Mouse (Mus musculus) bone marrow, adult 2 months (tissue): Measurements from ENCODE around the gene Prkaca. TPM values are rescaled to one million over a fixed set of nuclear protein-coding genes. Genes with fewer than 3 reads are reported as not detected.
"Not testable (repeated sequence)": the region's sequence is repeated elsewhere in the genome, so short reads cannot be mapped to it uniquely, and the experiment has no call there.

Experiments
- H3K27ac ChIP-seq: fragments of 200-500 bp; 2 replicates; pipeline ENCODE4 v1.5.1; 2012; ENCODE audit warnings: low read depth, mild to moderate bottlenecking, control low read depth, inconsistent platforms, low read length; ENCODE audit not compliant: control insufficient read depth, poor library complexity, insufficient read depth
- H3K4me1 ChIP-seq: fragments of 200-500 bp; 2 replicates; pipeline ENCODE4 v1.6.1; 2011; ENCODE audit warnings: low read length; ENCODE audit not compliant: control insufficient read depth, insufficient read depth
- H3K4me3 ChIP-seq: fragments of 200-500 bp; replicated peaks from 2 replicates; pipeline ENCODE3; 2011; ENCODE audit warnings: mild to moderate bottlenecking, low read depth, low read length, control low read depth; ENCODE audit not compliant: control insufficient read depth
- CTCF ChIP-seq: fragments of 200-500 bp; IDR thresholded peaks from 2 replicates; pipeline ENCODE4 v1.5.1; 2011; ENCODE audit warnings: low read length, control low read depth; ENCODE audit not compliant: control insufficient read depth, insufficient read depth
- POLR2A ChIP-seq: fragments of 200-500 bp; IDR thresholded peaks from 2 replicates; pipeline ENCODE4 v1.6.1; 2011; ENCODE audit warnings: low read depth, mild to moderate bottlenecking, control low read depth, low read length, borderline replicate concordance; ENCODE audit not compliant: control insufficient read depth
- WGBS: fragments of 180-500 bp; shearing (Covaris S2); methylation state at CpG from one replicate; pipeline ENCODE4 v1.1.7; 2018; 5-methylcytosine and 5-hydroxymethylcytosine counted together
- polyA plus RNA-seq: library from polyadenylated mRNA; stranded (reverse); fragments of >200 nt; gene quantifications from 2 replicates; pipeline ENCODE4 v1.2.4, GENCODE M21; 2011; ENCODE audit warnings: low replicate concordance; ENCODE audit not compliant: missing spikeins, insufficient read depth, insufficient read length

Gene Prkaca
- polyA plus RNA-seq, 1 experiment, result 18.2 TPM

DNA sequence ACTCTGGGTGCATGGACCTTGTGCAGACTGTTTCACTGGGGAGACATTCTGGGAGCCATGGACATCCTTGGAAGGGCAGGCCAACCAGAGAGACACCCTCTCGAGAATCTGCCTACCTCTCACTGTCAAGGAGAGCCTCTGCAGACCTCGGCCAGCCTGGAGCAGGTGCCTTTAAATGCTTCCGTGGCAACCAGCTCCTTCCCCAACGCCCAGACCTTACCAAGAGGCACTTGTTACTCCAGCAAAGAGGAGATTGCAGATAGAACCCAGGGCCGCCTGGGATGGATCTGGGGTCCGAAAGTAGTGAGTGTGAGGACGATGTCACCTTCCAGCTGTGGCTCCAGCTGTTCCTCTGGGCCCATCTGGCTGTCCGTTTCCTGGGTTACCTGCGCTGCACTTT is 5.4 kb downstream of the Prkaca start:
- Histone ChIP-seq H3K27ac (no peak overlapping the region), H3K4me3 (no peak overlapping the region), H3K4me1 (no peaks in the 10 kb centered on the region; the same call in none of the 2 replicates)
- TF ChIP-seq CTCF, result no peak
- no peak for TF ChIP-seq POLR2A
- 84% methylated on average over 9 of the region's 9 CpGs for WGBS

DNA sequence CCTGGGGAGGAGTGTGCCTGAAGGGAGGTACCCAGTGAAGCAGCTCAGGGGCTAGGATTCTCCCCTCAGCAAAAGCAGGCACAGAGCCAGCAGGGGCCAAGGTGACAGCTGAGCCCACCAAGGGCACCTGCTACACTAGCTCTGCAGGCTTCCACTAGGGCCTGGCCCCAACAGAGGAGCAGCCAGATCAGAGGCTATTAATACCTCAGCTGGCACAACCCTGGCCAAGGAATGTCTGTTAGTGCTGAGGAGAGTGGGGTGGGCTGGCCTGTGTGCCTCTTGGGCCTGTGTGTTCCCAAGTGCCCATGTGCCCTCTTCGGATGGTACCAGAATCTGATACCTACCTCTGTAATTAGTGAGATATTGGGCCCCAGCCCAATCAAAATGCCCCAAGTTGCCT is 7.5 kb downstream of the Prkaca start:
- TF ChIP-seq POLR2A (no peak), CTCF (no peak)
- WGBS, result 95% methylated on average over 1 of the region's 1 CpGs

DNA sequence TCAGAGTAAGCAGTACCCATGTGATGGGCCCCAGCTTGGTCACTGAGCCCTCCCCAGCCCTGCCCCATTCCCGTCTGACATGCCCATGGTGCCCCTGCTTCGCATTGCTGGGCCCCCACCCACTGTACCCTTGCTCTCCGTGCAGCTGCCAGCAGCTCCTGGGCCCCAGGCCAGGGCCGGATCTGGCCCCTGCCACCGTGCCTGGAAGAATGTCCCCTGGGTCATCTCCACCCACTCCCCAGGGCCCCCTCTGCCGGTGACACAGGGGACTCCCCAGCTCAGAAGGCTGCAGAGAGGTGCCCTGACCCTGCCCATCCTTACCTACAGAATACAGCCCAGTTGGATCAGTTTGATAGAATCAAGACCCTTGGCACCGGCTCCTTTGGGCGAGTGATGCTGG is 8.1 kb downstream of the Prkaca start:
- no peaks in the 10 kb centered on the region; the same call in none of the 2 replicates for H3K4me1 ChIP-seq
- WGBS, result 83% methylated on average over 8 of the region's 8 CpGs

More for the DNA sequence above, 7.5 kb downstream of the Prkaca start:
- no peak overlapping the region for H3K4me3 ChIP-seq
- no peak overlapping the region for H3K27ac ChIP-seq
- H3K4me1 ChIP-seq, result no peaks in the 10 kb centered on the region; the same call in none of the 2 replicates

DNA sequence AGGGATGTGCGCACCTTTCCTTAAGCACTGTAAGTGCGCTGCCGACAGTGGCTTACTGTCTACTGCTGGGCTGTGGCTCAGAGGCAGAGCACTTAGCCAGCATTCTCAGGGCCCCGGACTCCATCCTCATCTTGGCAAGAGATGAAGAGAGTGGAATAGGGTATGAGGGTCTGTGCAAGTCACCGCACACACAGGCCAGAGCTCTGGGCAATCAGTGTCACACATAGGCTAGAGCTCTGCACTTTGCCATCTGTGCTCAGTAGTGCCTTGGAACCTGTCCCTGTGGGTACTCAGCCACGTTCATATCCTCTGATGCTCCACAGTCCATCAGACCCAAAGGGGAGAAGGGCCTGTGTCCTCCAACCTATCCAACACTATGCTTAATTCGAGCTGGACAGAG is 8.7 kb downstream of the Prkaca start:
- no peaks in the 10 kb centered on the region; the same call in none of the 2 replicates for H3K4me1 ChIP-seq
- H3K27ac ChIP-seq, result no peak overlapping the region
- no peak for TF ChIP-seq CTCF
- H3K4me3 ChIP-seq, result no peak overlapping the region
- WGBS, result 91% methylated on average over 7 of the region's 7 CpGs

More for the DNA sequence above, 8.1 kb downstream of the Prkaca start:
- Histone ChIP-seq H3K4me3 (no peak overlapping the region), H3K27ac (no peak overlapping the region)
- no peak for TF ChIP-seq POLR2A
- TF ChIP-seq CTCF, result no peak

DNA sequence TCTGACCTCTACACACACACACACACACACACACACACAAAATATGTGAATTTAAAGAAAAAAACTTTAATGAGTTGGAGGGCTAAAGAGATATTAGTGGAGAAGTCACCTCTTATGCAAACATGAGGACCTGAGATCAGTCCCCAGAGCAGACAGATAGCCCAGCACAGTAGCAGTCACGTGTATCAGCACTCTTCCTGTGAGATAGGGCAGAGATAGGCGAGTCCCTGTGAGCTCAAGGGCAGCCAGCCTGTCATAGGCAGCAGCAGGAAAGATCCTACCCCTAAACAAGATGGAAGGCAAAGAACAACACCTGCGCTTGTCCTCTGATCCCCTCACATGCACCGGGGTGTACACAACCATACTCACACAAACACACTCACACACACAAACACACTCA is 9.7 kb downstream of the Prkaca start:
- H3K4me1 ChIP-seq, result no peaks in the 10 kb centered on the region; the same call in 1 of the 2 replicates
- no peak overlapping the region for H3K27ac ChIP-seq
- no peak overlapping the region for H3K4me3 ChIP-seq
- 67% methylated on average over 4 of the region's 4 CpGs for WGBS
- no peak for TF ChIP-seq POLR2A
- no peak for TF ChIP-seq CTCF

GRCm38 (mm10) chr8:83983222-83983621 is 10.4 kb downstream of the Prkaca start:
- H3K4me3 ChIP-seq, H3K4me1 ChIP-seq, H3K27ac ChIP-seq: not testable (repeated sequence)
- 91% methylated on average over 2 of the region's 2 CpGs for WGBS

GRCm38 (mm10) chr8:83989243-83989642 is 16.4 kb downstream of the Prkaca start:
- H3K4me1 ChIP-seq, result no peaks in the 10 kb centered on the region
- WGBS, result 25% methylated on average over 7 of the region's 7 CpGs
- H3K27ac ChIP-seq, result no peak overlapping the region
- no peak overlapping the region for H3K4me3 ChIP-seq
- TF ChIP-seq CTCF, result no peak

GRCm38 (mm10) chr8:83990170-83990569 is 17.4 kb downstream of the Prkaca start:
- 89% methylated on average over 14 of the region's 14 CpGs for WGBS
- TF ChIP-seq CTCF, result no peak
- no peak for TF ChIP-seq POLR2A

DNA sequence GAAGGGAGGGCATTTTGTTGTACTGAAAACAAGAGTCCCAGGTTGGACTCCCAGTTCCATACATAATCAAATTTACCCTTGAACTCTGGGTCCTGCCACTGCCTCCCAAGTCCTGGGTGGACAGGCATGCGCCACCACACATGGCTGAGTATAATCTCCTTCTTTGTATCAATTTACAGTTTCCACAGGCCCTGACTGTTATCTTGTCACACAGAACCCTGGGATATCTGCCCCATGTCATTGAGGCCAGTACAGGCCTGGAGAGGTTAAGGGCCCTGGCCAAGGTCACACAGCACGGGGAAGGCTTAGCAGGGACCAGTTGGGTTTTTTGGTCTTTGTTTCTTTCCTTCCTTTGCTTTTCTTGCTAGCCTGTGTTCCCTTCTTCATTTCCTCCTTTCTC is 19.7 kb downstream of the Prkaca start:
- H3K27ac ChIP-seq, result no peak overlapping the region
- H3K4me1 ChIP-seq, result no peaks in the 10 kb centered on the region

More at GRCm38 (mm10) chr8:83990170-83990569, 17.4 kb downstream of the Prkaca start:
- no peaks in the 10 kb centered on the region for H3K4me1 ChIP-seq
- H3K27ac ChIP-seq, result no peak overlapping the region
- no peak overlapping the region for H3K4me3 ChIP-seq

More for the DNA sequence above, 19.7 kb downstream of the Prkaca start:
- no peak for TF ChIP-seq POLR2A
- TF ChIP-seq CTCF, result no peak
- no peak overlapping the region for H3K4me3 ChIP-seq
- WGBS, result 57% methylated on average over 2 of the region's 2 CpGs
